Mouse (Mus musculus): ENCODE measurements at regions not wholly inside any gene's neighbourhood (a gene's known extent, or its start where the extent isn't known, plus 50 kb on each side); places are given as distances from the start of the nearest gene placed in this dataset.

DNA sequence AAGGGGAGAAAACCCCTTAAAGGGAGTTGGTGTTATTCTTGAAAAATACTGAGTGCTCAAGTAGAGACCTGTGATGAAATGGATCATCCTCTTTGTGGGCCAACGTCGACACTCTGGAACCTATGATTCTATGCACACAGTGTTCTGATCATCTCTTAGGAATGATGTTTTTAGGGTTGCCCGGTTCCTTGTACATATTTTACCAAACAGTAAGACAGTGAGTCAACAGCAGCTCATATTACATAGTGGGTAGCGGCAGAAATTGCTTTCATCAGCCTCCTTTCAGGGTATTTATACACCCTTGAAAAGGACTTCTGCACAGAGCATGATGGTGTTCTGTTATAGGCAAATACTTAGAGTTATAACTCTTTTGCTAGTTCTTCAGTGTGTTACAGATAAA, 97.6 kb upstream of the Pdcd1 start:
- TF ChIP-seq CTCF (IDR thresholded peaks at IDR 0.05; ENCODE audit: borderline replicate concordance, insufficient read depth, low read depth, low read length), result no peak
- TF ChIP-seq POLR2A (IDR thresholded peaks at IDR 0.05; ENCODE audit: borderline replicate concordance, insufficient read depth, low read length), result no peak
